Mouse (Mus musculus) gastrocnemius, adult 8-10 months (tissue): ENCODE measurements around the gene Ccn5. TPM values are rescaled to one million over a fixed set of nuclear protein-coding genes. Genes with fewer than 3 reads are reported as not detected.

Experiments
- DNase-seq, 2 experiments: peaks; one replicate each; pipeline ENCODE4 v3.0.0; 2022; ENCODE audit warnings: low spot score in 2 of 2
- total RNA-seq, 4 experiments: library from RNA; stranded (reverse); gene quantifications; 2 replicates each; pipeline ENCODE4 v1.2.4; 2022

Gene Ccn5
- total RNA-seq, 4 experiments from 2014 or later, result 0.75 to 1.4 (median 1.3) TPM; not detected in 1

- no peak for DNase-seq
Observed at GRCm38 (mm10) chr2:163842043-163842442, 21.4 kb downstream of the Ccn5 start.

GRCm38 (mm10) chr2:163853461-163853901 lies 32.8 kb downstream of the Ccn5 start, which contains the start of gene Kcnk15:
Gene Kcnk15, plus strand, starts transcription at chr2:163853651.
- no peak for DNase-seq

- DNase-seq, result no peak
Observed at GRCm38 (mm10) chr2:163857233-163857632, 36.6 kb downstream of the Ccn5 start.

- no peak for DNase-seq
Observed at GRCm38 (mm10) chr2:163858254-163858947, 37.7 kb downstream of the Ccn5 start.

GRCm38 (mm10) chr2:163865311-163865710 lies 44.6 kb downstream of the Ccn5 start:
- DNase-seq, result no peak

- DNase-seq, result no peak
Observed at GRCm38 (mm10) chr2:163866061-163866460, 45.4 kb downstream of the Ccn5 start.

- DNase-seq, result no peak
Observed at GRCm38 (mm10) chr2:163869783-163870182, 49.1 kb downstream of the Ccn5 start.

GRCm38 (mm10) chr2:163871266-163871665 lies 50.6 kb downstream of the Ccn5 start:
- DNase-seq, result no peak

- no peak for DNase-seq
Observed at GRCm38 (mm10) chr2:163871906-163872305, 51.2 kb downstream of the Ccn5 start.

- no peak for DNase-seq
Observed at GRCm38 (mm10) chr2:163874877-163875276, 54.2 kb downstream of the Ccn5 start.

- DNase-seq, result no peak
Observed at GRCm38 (mm10) chr2:163875484-163875883, 54.8 kb downstream of the Ccn5 start.

- no peak for DNase-seq
Observed at GRCm38 (mm10) chr2:163876830-163877498, 56.3 kb downstream of the Ccn5 start.

GRCm38 (mm10) chr2:163880891-163881290 lies 60.2 kb downstream of the Ccn5 start:
- peak; percentile 35 to 36 for DNase-seq

Other genes with a start within 250 kb of the Ccn5 start
- 1 to 10 TPM; 3.1 to 5.2 (median 3.4) TPM for gene Ttpal, start 218.5 kb upstream of the Ccn5 start, total RNA-seq
- gene Serinc3, start 175.7 kb upstream of the Ccn5 start, total RNA-seq, result 100 to 1,000 TPM in 3 of 4 experiments, 10 to 100 TPM in 1; 88.8 to 135 (median 117) TPM
- 100 to 1,000 TPM; 102 to 111 (median 107) TPM for gene Pkig, start 162.5 kb upstream of the Ccn5 start, total RNA-seq
- 1 to 10 TPM in 1 of 4 experiments, under 1 TPM in 2, not detected in 1; 0.34 to 1.2 (median 0.62) TPM for gene Ada, start 70.6 kb upstream of the Ccn5 start, total RNA-seq
- gene Kcnk15, start 32.8 kb downstream of the Ccn5 start, total RNA-seq, result not detected
- 1 to 10 TPM; 1.5 to 2.5 (median 1.6) TPM for gene Rims4, start 97.8 kb downstream of the Ccn5 start, total RNA-seq
- 10 to 100 TPM; 39.0 to 41.5 (median 39.9) TPM for gene Ywhab, start 174.1 kb downstream of the Ccn5 start, total RNA-seq
- gene Pabpc1l, start 204.6 kb downstream of the Ccn5 start, total RNA-seq, result under 1 TPM in 1 of 4 experiments, not detected in 3; 0.31 TPM
- gene Stk4, start 249.5 kb downstream of the Ccn5 start, total RNA-seq, result 1 to 10 TPM; 6.2 to 8.5 (median 7.2) TPM